Mouse (Mus musculus) frontal cortex, adult 2 months (tissue): ENCODE measurements around the gene Hcfc1r1. TPM values are rescaled to one million over a fixed set of nuclear protein-coding genes. Genes with fewer than 3 reads are reported as not detected.
A peak's percentile ranks its signal among the peaks of the same experiment; 100 is the strongest.

Source experiments
- DNase-seq, 2 experiments: peaks; one replicate each; pipeline ENCODE4 v3.0.0; 2022; ENCODE audit warnings: low spot score in 1 of 2; ENCODE audit errors: extremely low spot score in 1 of 2
- polyA plus RNA-seq: library from polyadenylated mRNA; depleted of rRNA; stranded (reverse); fragments of >200 nt; gene quantifications from 2 replicates; pipeline ENCODE4 v1.2.3, GENCODE M21; 2012; rRNA removed

The Hcfc1r1 gene
- polyA plus RNA-seq, 1 experiment, result 114 TPM

DNA sequence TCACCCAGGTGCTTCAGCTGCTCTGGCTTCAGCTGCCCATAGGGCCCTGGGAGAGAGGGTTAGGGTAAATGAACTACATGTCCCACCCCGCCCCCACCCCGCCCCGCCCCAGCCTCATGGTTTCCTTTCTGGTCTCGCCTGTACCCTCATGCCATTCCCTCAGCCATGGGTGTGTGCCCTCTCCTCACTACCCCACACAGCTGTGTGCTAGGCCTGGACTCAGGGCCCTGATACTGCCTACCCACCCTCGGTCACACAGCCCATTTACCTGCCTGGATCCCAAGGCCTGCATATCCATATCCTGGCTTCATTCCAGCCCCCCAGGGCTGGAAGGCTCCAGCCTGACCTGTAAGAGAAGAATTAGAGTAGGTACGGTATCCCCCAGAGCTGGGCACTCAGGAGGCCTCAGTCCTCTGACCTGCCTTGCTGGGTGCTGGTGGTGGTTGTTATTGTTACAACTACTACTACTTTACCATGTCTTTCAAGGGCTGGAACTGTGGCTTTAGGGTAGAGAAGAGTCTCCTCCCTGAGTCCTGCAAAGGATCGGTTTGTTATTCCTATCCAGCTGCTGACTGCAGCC, 32.2 kb downstream of the Hcfc1r1 start:
- DNase-seq, result no peak

DNA sequence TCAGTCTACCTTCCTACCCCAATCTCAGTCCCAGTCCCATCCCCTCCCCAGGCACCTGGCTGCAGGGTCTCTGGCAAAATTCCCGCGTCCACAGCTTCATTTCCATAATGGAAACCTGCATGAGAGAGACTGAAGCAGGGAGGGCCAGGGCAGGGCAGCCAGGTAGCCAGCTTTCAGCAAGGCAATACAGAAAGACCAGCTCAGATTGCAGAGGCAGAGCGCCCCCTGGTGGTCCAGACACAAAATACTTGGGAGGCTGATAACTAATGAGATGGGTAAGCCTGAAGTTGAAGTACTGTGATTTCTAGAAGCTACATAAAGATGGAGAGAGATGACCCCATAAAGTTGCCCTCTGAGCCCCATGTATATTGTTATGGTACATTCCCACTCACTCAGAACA, 32.8 kb downstream of the Hcfc1r1 start:
- peak; percentile 41 to 83 for DNase-seq

DNA sequence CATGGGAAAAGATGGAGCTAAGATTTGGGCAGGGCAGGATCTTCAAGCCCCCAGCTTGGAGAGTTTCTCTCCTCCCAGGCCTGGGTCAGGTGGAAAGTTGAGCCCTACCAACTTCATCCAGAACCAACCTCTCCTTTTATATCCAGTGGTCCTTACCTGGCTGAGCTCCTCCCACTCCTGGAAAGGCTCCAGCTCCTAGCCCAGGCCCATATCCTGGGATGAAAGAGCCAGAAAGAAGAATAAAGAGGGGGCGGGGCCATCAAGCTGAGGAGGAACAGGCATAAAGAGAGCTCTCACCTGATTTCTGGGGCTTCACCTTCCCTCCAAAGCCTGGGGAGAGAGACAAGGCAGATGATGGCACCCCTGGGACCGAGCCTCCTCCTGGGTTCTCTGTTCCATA, 43.6 kb downstream of the Hcfc1r1 start:
- no peak for DNase-seq

DNA sequence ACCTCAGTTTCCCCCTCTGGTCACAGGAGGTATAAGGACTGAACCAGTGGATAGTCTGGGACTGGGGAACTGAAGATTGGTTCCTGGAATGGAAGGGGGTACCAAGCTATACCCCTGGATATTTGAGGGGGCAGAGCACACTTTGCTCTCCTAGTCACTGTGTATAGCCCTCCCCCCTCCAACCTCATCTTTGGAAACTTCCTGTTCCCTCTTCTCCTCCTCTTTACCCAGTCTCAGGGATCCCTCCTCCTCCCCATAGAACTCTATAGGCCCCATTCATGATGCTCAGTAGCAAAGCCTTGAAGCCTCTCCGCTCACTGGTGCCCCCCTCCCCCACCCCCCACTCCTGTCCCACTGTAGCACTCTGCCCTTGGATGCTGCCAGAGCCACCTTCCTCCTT, 46.1 kb downstream of the Hcfc1r1 start:
- DNase-seq, result no peak

DNA sequence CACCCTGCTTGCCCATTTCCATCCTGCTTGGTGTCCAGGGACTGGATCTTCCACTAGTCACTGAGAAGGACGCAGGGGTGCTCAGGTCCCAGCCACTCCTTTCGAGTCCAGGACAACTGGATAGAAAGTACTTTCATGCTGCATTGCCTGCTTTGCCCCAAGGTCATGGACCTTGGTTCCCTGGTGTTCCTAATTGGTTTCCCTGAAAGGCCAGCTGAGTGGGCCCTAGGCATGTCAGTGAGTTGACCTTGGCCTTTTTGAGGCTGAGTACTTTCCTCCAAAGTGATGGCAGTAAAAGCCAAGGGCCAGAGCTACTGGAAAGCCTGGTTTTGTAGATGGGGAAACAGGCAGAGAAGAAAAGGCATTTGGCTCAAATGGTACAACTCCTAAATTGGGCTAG, 48.5 kb downstream of the Hcfc1r1 start:
- no peak for DNase-seq

DNA sequence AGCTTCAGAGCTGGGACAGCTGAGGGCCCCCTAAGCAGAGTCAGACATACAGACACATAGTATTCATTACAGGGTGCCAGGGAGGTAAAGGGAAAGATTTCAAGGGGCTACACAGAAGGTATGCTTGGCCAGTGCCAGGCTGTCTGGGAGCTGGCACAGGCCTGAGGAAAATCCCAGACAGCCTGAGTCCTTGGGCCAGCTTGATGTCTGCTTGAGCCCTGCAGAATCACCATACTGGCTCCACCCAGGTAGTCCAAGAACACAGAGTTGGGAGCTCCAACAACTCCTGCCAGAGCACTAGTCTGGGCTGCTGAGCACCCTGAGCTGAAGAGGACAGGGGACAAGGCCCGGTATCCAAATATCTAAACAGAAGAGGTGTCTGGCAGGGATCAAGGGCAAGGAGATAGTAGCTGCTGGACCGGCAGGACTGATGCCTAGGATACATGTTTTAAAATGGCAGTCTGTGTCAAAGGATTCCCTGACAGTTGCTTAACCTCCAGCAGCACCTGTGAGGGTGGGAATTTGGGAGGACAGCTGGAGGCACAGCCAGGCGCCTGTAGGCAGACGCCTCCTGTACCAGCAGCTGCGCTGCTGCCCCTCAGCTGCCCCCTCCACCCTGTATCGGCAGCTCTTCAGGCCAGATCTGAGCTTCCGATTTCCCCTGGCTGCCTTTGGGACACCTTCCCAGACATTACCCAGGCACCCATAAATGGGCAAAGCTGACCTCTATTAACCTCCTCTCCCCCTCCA, 49.2 kb downstream of the Hcfc1r1 start, which contains the start of gene 1520401A03Rik:
TSS of gene 1520401A03Rik (minus strand) at position 408 of the 750 bp plus-strand sequence.
- DNase-seq, result no peak

Other genes starting within 250 kb of the Hcfc1r1 start
- not detected in 2 replicates for gene Vmn2r117, start 193.9 kb upstream of the Hcfc1r1 start, polyA plus RNA-seq
- gene Zfp213, start 109.4 kb upstream of the Hcfc1r1 start, polyA plus RNA-seq, result 7.9 and 8.4 TPM in 2 replicates
- 27.8 and 32.2 TPM in 2 replicates for gene Zfp13, start 74.1 kb upstream of the Hcfc1r1 start, polyA plus RNA-seq
- 0.04 TPM in 1 of 2 replicates, not detected in the other for gene Zscan10, start 72.7 kb upstream of the Hcfc1r1 start, polyA plus RNA-seq
- 0.38 and 0.40 TPM in 2 replicates for gene Mmp25, start 28.3 kb upstream of the Hcfc1r1 start, polyA plus RNA-seq
- not detected in 2 replicates for gene Bicdl2, start 13.1 kb upstream of the Hcfc1r1 start, polyA plus RNA-seq
- 9.1 and 11.3 TPM in 2 replicates for gene Thoc6, start 286 bp downstream of the Hcfc1r1 start, polyA plus RNA-seq
- 5.6 and 7.0 TPM in 2 replicates for gene Tnfrsf12a, start 3.9 kb downstream of the Hcfc1r1 start, polyA plus RNA-seq
- gene Cldn6, start 5.7 kb downstream of the Hcfc1r1 start, polyA plus RNA-seq, result 0.08 and 0.17 TPM in 2 replicates
- gene Cldn9, start 10.4 kb downstream of the Hcfc1r1 start, polyA plus RNA-seq, result 0.14 and 0.19 TPM in 2 replicates
- gene 1520401A03Rik, start 49.2 kb downstream of the Hcfc1r1 start, polyA plus RNA-seq, result 0.13 and 0.24 TPM in 2 replicates
- 8.1 and 8.7 TPM in 2 replicates for gene Pkmyt1, start 52.7 kb downstream of the Hcfc1r1 start, polyA plus RNA-seq
- 47.2 and 49.8 TPM in 2 replicates for gene Paqr4, start 67.3 kb downstream of the Hcfc1r1 start, polyA plus RNA-seq
- 0.38 and 0.52 TPM in 2 replicates for gene Kremen2, start 72.2 kb downstream of the Hcfc1r1 start, polyA plus RNA-seq
- 208 and 231 TPM in 2 replicates for gene Flywch1, start 98.0 kb downstream of the Hcfc1r1 start, polyA plus RNA-seq
- 38.8 and 41.8 TPM in 2 replicates for gene Flywch2, start 112.5 kb downstream of the Hcfc1r1 start, polyA plus RNA-seq
- gene Srrm2, start 116.9 kb downstream of the Hcfc1r1 start, polyA plus RNA-seq, result 732 and 866 TPM in 2 replicates
- 610 and 742 TPM in 2 replicates for gene Elob, start 155.5 kb downstream of the Hcfc1r1 start, polyA plus RNA-seq
- 0.16 and 1.0 TPM in 2 replicates for gene Prss33, start 162.5 kb downstream of the Hcfc1r1 start, polyA plus RNA-seq
- 0.06 and 0.10 TPM in 2 replicates for gene Prss32, start 170.3 kb downstream of the Hcfc1r1 start, polyA plus RNA-seq
- gene Prss41, start 170.6 kb downstream of the Hcfc1r1 start, polyA plus RNA-seq, result 0.10 and 0.15 TPM in 2 replicates
- gene Prss21, start 194.5 kb downstream of the Hcfc1r1 start, polyA plus RNA-seq, result not detected in 2 replicates
- gene Dcpp1, start 207.3 kb downstream of the Hcfc1r1 start, polyA plus RNA-seq, result not detected in 2 replicates
- gene Dcpp2, start 207.3 kb downstream of the Hcfc1r1 start, polyA plus RNA-seq, result not detected in 2 replicates
- gene Dcpp3, start 243.9 kb downstream of the Hcfc1r1 start, polyA plus RNA-seq, result not detected in 2 replicates